Mouse (Mus musculus) midbrain, embryonic 14.5 days (tissue): ENCODE measurements at regions not wholly inside any gene's neighbourhood (a gene's known extent, or its start where the extent isn't known, plus 50 kb on each side); places are given as distances from the start of the nearest gene placed in this dataset.

Experiments
- ATAC-seq: fragments of 200-750 bp; cut with Nextera tagmentation; 2 replicates; pipeline ENCODE4 v1.8.0; 2017; ENCODE audit warnings: moderate number of reproducible peaks, moderate library complexity; ENCODE audit not compliant: low FRiP score, low TSS enrichment
- DNase-seq: peaks from one replicate; pipeline ENCODE4 v3.0.0-alpha.2; 2015
- H3K27ac ChIP-seq: fragments of 300-500 bp; sonication (generic); replicated peaks from 2 replicates; pipeline ENCODE4 v1.5.1; 2014; ENCODE audit warnings: mild to moderate bottlenecking, low read depth, low read length, moderate library complexity
- H3K27me3 ChIP-seq: fragments of 300-500 bp; sonication (generic); 2 replicates; pipeline ENCODE4 v1.6.1; 2014; ENCODE audit warnings: low read length, control low read depth, mixed read lengths; ENCODE audit not compliant: control insufficient read depth, insufficient read depth
- H3K36me3 ChIP-seq: fragments of 300-500 bp; sonication (generic); 2 replicates; pipeline ENCODE4 v1.6.1; 2014; ENCODE audit warnings: low read length, control low read depth; ENCODE audit not compliant: control insufficient read depth, insufficient read depth
- H3K4me1 ChIP-seq: fragments of 300-500 bp; sonication (generic); 2 replicates; pipeline ENCODE4 v1.6.1; 2014; ENCODE audit warnings: mild to moderate bottlenecking, antibody characterized with exemption, low read length, control low read depth; ENCODE audit not compliant: control insufficient read depth, insufficient read depth
- H3K4me2 ChIP-seq: fragments of 300-500 bp; sonication (generic); 2 replicates; pipeline ENCODE4 v1.6.1; 2014; ENCODE audit warnings: mild to moderate bottlenecking, low read length, moderate library complexity
- H3K4me3 ChIP-seq: fragments of 300-500 bp; sonication (generic); replicated peaks from 2 replicates; pipeline ENCODE4 v1.5.1; 2014; ENCODE audit warnings: low read depth, low read length
- H3K9ac ChIP-seq: fragments of 300-500 bp; sonication (generic); replicated peaks from 2 replicates; pipeline ENCODE4 v1.6.1; 2014; ENCODE audit warnings: mild to moderate bottlenecking, low read length, moderate library complexity
- H3K9me3 ChIP-seq: fragments of 300-500 bp; sonication (generic); 2 replicates; pipeline ENCODE4 v1.6.1; 2016; ENCODE audit warnings: low read length, control low read depth, mixed read lengths; ENCODE audit not compliant: control insufficient read depth
- WGBS: fragments of 180-500 bp; shearing (Covaris S2); extraction: QIAGEN DNeasy Blood & Tissue Kit; methylation state at CpG from one replicate; pipeline ENCODE4 v1.1.7; 2014; 5-methylcytosine and 5-hydroxymethylcytosine counted together

- Histone ChIP-seq H3K4me3 (no peak overlapping the region), H3K4me2 (no peak overlapping the region), H3K9me3 (no peaks in the 10 kb centered on the region), H3K27me3 (no peaks in the 10 kb centered on the region), H3K9ac (no peak overlapping the region), H3K4me1 (0 out of 2 replicates have a peak, but pooled peaks cover 5% of the 10 kb centered on the region), H3K36me3 (no peaks in the 10 kb centered on the region), H3K27ac (no peak overlapping the region)
- no peak for ATAC-seq
- no peak for DNase-seq
- WGBS: 69% methylated on average over 4 of the region's 4 CpGs
Measured at GRCm38 (mm10) chr13:25490036-25490435, 219.7 kb upstream of the Nrsn1 start.

GRCm38 (mm10) chr13:25483309-25483708 is 213.0 kb upstream of the Nrsn1 start:
- no peaks in the 10 kb centered on the region for H3K36me3 ChIP-seq
- H3K27ac ChIP-seq: no peak overlapping the region
- no peak overlapping the region for H3K4me2 ChIP-seq
- WGBS: 89% methylated on average over 1 of the region's 1 CpGs
- H3K4me1 ChIP-seq: no peaks in the 10 kb centered on the region
- no peaks in the 10 kb centered on the region for H3K27me3 ChIP-seq
- H3K9me3 ChIP-seq: no peaks in the 10 kb centered on the region
- no peak overlapping the region for H3K4me3 ChIP-seq
- H3K9ac ChIP-seq: no peak overlapping the region
- ATAC-seq (no peak), DNase-seq (no peak)

- ATAC-seq: peak; percentile 53; the same call in 1 of the 2 replicates
- H3K9me3 ChIP-seq: no peaks in the 10 kb centered on the region
- peak overlapping the region; percentile 30 for H3K4me2 ChIP-seq
- H3K27me3 ChIP-seq: no peaks in the 10 kb centered on the region
- DNase-seq: no peak
- peak overlapping the region; percentile 86 for H3K27ac ChIP-seq
- H3K9ac ChIP-seq: peak overlapping the region; percentile 45
- H3K36me3 ChIP-seq: no peaks in the 10 kb centered on the region
- WGBS: 45% methylated on average over 9 of the region's 9 CpGs
- no peak overlapping the region for H3K4me3 ChIP-seq
- peaks cover 15% of the 10 kb centered on the region for H3K4me1 ChIP-seq
Measured at GRCm38 (mm10) chr13:25451917-25452316, 181.6 kb upstream of the Nrsn1 start.

GRCm38 (mm10) chr13:25451357-25451861 is 181.1 kb upstream of the Nrsn1 start:
- DNase-seq (peak; percentile 70), ATAC-seq (no peak; the same call in 1 of the 2 replicates)
- 6% methylated on average over 13 of the region's 13 CpGs for WGBS

GRCm38 (mm10) chr13:25429701-25430418 is 159.6 kb upstream of the Nrsn1 start:
- H3K27me3 ChIP-seq: no peaks in the 10 kb centered on the region
- H3K9me3 ChIP-seq: no peaks in the 10 kb centered on the region
- no peaks in the 10 kb centered on the region for H3K4me1 ChIP-seq
- H3K4me2 ChIP-seq: no peak overlapping the region
- H3K4me3 ChIP-seq: no peak overlapping the region
- no peaks in the 10 kb centered on the region for H3K36me3 ChIP-seq
- ATAC-seq (no peak), DNase-seq (peak; percentile 26)
- WGBS: 70% methylated on average over 6 of the region's 6 CpGs
- no peak overlapping the region for H3K9ac ChIP-seq
- peak overlapping the region; percentile 63; the same call in 1 of the 2 replicates for H3K27ac ChIP-seq

More at GRCm38 (mm10) chr13:25451357-25451861, 181.1 kb upstream of the Nrsn1 start:
- no peaks in the 10 kb centered on the region for H3K27me3 ChIP-seq
- peak overlapping the region; percentile 45 for H3K9ac ChIP-seq
- no peaks in the 10 kb centered on the region for H3K36me3 ChIP-seq
- H3K4me3 ChIP-seq: no peak overlapping the region
- peak overlapping the region; percentile 86 for H3K27ac ChIP-seq
- peaks cover 15% of the 10 kb centered on the region for H3K4me1 ChIP-seq
- H3K4me2 ChIP-seq: peak overlapping the region; percentile 30
- no peaks in the 10 kb centered on the region for H3K9me3 ChIP-seq

- H3K4me3 ChIP-seq: no peak overlapping the region
- peak overlapping the region; percentile 58 for H3K27ac ChIP-seq
- DNase-seq: peak; percentile 81
- no peak overlapping the region for H3K4me2 ChIP-seq
- no peaks in the 10 kb centered on the region for H3K27me3 ChIP-seq
- ATAC-seq: peak; percentile 73; the same call in 1 of the 2 replicates
- no peaks in the 10 kb centered on the region for H3K36me3 ChIP-seq
- H3K9ac ChIP-seq: no peak overlapping the region
- 4% methylated on average over 3 of the region's 3 CpGs for WGBS
- no peaks in the 10 kb centered on the region for H3K9me3 ChIP-seq
- H3K4me1 ChIP-seq: peaks cover 23% of the 10 kb centered on the region
Measured at GRCm38 (mm10) chr13:25403182-25403795, 133.0 kb upstream of the Nrsn1 start.

- Histone ChIP-seq H3K27me3 (no peaks in the 10 kb centered on the region), H3K9me3 (no peaks in the 10 kb centered on the region), H3K27ac (peak overlapping the region; percentile 58), H3K9ac (no peak overlapping the region), H3K4me2 (no peak overlapping the region), H3K4me1 (peaks cover 23% of the 10 kb centered on the region), H3K4me3 (no peak overlapping the region), H3K36me3 (no peaks in the 10 kb centered on the region)
- ATAC-seq (no peak), DNase-seq (peak; percentile 31)
- 2% methylated on average over 2 of the region's 2 CpGs for WGBS
Measured at GRCm38 (mm10) chr13:25402691-25403090, 132.4 kb upstream of the Nrsn1 start.

- Histone ChIP-seq H3K9me3 (no peaks in the 10 kb centered on the region), H3K4me1 (peaks cover 23% of the 10 kb centered on the region), H3K27me3 (no peaks in the 10 kb centered on the region), H3K36me3 (no peaks in the 10 kb centered on the region), H3K4me2 (no peak overlapping the region), H3K9ac (no peak overlapping the region), H3K27ac (peak overlapping the region; percentile 58), H3K4me3 (no peak overlapping the region)
- ATAC-seq (peak; percentile 71; the same call in 1 of the 2 replicates), DNase-seq (peak; percentile 75)
- 30% methylated on average over 9 of the region's 9 CpGs for WGBS
Measured at GRCm38 (mm10) chr13:25401936-25402504, 131.7 kb upstream of the Nrsn1 start.
